Mouse (Mus musculus) testis, adult 2 months (tissue): ENCODE results near the gene Serpina16.

Experiments used
- CTCF ChIP-seq: fragments of 200-500 bp; IDR thresholded peaks from 2 replicates; pipeline ENCODE4 v1.5.1; 2012; ENCODE audit warnings: low read depth, mild to moderate bottlenecking, inconsistent platforms, low read length, moderate library complexity; ENCODE audit not compliant: control insufficient read depth, insufficient read depth, insufficient replicate concordance
- POLR2A ChIP-seq: fragments of 200-500 bp; IDR thresholded peaks from 2 replicates; pipeline ENCODE4 v1.6.1; 2012; ENCODE audit warnings: low read depth, mild to moderate bottlenecking, inconsistent platforms, low read length, moderate library complexity; ENCODE audit not compliant: control insufficient read depth

GRCm38 (mm10) chr12:103665286-103665685 lies 10.7 kb downstream of the Serpina16 start:
- TF ChIP-seq POLR2A (no peak), CTCF (no peak)
